Mouse (Mus musculus): Measurements from ENCODE around the gene Ubc.
A peak's percentile ranks its signal among the peaks of the same experiment; 100 is the strongest.

Ubc gene

DNA sequence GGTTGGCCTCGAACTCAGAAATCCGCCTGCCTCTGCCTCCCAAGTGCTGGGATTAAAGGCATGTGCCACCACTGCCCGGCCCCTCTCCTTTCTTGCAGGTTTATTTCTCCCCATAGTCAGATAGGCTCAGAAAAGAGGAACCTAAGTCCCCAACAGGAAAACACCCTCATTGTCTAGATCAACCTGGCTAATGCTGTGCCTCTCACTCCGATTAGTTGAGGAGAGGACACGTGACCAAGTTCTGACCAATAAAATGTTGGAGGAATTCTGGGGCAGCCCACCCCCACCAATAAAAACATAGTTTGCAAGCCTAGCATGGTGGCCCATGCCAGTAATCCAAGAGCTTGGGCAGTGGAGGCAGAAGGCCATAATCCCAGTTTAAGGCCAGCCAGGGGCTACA, 38.1 kb downstream of the Ubc start:
- DNase-seq (ENCODE audit: extremely low spot score, low spot score): no peak

DNA sequence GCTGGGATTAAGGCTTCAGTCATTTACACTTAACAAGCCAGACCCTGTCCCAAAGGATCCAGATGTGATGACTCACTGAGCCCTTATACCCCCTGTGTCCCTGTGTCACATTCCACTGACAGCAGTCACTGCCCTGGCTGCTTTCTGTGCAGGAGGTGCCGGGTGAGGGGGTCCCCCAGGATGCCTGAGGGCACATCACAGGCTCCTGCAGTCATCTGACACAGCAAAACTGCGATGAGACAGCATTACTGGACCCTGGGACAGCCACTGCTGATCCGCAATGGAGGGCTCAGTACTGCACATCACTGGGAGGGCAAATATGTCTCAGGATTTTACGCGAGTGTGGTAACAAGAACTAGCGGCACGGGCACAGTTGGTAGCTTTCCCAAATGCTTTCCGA, 38.9 kb downstream of the Ubc start:
- no peak for DNase-seq (ENCODE audit: extremely low spot score, low spot score)

- DNase-seq (ENCODE audit: extremely low spot score, low spot score): no peak
Measured at GRCm38 (mm10) chr5:125349391-125349790, 40.6 kb downstream of the Ubc start.

- peak; percentile 66 for DNase-seq (ENCODE audit: extremely low spot score, low spot score)
Measured at GRCm38 (mm10) chr5:125348487-125348886, 41.5 kb downstream of the Ubc start.

DNA sequence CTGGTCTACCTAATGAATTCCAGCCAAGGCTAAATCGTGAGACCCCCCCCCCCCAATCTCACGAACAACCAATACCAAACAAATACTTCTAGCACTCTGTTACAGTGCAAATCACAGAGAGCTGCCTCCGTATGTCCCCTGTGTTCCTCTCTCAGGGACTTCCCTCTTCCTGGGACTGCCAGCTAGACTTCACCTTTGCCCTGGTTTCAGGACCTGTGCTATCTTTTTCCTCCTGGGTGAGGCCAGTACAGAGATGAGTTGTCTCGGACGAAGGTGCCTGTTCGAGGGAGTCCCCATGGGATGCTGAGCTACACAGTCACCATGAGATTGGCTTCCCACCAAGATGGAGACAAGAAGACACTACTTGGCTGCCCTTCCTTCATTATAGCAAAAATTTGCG, 41.9 kb downstream of the Ubc start:
- no peak for DNase-seq (ENCODE audit: extremely low spot score, low spot score)

GRCm38 (mm10) chr5:125344296-125344695, 45.7 kb downstream of the Ubc start:
- no peak for DNase-seq (ENCODE audit: extremely low spot score, low spot score)

DNA sequence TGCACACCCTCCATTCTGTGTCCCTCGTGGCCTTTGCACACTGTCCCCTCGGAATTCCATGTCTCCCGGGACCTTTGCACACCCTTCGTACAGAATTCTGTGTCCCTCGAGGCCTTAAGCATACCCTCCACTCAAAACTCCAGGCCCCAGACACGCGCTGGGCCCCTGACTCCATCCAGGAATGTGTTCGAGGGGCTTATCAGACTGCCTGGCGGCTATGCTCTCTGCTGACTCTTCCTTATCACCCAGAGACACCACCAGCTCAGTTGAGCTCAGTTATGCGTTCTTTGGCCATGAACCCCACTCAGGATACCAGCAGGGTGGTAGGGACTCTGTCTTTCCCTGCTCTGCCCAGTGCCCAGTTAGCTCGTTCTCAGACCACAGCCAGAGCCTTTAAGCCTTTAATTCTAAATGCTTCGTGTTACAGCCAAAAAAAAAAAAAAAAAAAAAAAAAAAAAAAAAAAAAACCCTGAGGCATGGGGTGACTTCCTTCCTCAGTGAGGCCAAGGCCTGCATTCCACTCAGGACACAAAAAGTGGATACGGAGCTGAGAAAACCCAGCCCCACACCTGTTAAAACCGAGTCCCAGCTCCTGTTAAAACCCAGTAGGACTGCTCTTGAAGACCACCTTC, 48.4 kb downstream of the Ubc start:
- peak; percentile 31 for DNase-seq (ENCODE audit: extremely low spot score, low spot score)

DNA sequence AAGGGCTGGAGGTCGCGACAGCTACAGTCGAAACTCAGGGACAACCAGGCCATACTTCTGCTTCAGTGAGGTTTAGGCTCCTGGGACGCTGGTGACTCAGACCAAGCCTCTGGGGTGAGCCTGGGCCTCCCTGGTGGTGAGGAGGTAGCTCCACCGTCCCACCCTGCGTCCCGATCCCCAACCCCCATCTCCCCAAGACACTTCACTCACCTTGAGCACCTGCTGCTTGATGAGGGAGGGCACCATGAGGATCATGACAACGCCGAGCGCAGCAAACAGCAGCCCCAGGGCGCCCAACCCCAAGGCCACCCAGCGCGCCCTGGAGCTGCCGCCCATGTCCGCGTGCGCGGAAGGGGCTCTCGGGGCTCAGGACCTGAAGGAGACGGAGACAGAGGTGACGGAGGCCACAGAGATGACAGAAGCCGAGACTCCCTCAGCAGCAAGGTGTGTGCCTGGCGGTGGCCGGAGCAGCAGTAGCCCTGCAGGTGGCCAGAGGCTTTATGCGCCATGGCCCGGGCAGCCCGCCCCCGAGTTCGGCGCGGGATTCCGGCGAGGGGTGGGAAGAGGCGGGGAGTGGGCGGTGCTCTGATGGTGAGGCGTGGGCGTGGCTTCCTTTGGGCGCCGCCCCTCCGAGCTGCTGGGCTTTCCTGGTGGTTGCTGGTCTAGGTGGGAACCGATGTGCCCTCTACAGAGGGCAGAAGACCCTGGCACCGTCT, 49.3 kb downstream of the Ubc start, which contains the start of gene Scarb1:
Gene Scarb1, minus strand, starts transcription at position 548 of the 716 bp plus-strand sequence.
- peak; percentile 89 for DNase-seq (ENCODE audit: extremely low spot score, low spot score)

GRCm38 (mm10) chr5:125339851-125340531, 50.0 kb downstream of the Ubc start:
- peak; percentile 55 for DNase-seq (ENCODE audit: extremely low spot score, low spot score)

DNA sequence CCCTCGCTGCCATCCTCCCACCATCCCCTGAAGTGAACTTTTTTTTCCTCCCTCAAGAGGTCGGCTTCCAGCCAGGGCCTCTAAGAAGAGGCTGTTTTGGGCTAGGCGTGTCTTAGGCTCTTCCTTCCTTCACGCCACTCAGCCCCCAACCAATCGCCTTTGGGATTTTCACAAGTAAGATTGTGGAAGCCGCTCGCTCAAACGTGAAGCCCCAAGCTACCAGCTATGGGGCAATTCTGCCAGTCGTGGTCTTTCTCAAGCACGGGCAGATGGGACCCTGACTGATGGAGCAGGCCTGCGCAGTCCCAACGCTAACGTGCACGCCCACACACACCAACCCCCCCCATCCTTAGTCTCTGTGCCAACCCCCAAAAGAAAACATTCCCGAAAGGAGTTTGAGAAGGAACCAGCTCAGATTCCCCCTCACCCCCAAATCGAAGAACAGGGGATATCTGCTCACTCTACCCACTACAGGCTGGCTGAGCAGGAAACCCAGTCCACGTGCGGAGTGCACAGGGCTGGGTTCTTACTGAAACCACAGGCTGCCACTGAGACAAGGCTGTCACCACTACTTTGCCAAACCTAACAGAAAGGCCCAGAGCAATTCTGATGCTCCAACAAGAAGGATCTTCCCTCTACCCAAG, 50.8 kb downstream of the Ubc start:
- peak; percentile 48 for DNase-seq (ENCODE audit: extremely low spot score, low spot score)

DNA sequence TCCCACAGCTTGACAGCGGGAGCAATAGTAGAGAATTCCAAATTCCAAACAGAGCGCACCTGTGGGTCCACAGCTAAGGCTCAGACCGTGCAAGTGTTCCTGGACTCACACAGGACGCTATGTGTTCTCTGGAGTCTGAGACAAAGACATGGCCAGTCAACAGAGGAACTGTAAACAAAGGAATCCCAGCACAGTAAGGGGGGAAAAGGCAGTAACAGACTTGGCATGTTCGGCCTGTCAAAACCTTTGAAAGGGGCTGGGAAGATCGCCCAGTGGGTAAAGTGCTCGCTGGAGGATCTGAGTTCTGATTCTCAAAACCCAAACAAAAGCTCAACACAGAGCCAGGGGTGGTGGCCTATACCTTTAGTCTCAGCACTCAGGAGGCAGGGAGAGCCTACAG, 52.5 kb downstream of the Ubc start:
- no peak for DNase-seq (ENCODE audit: extremely low spot score, low spot score)

DNA sequence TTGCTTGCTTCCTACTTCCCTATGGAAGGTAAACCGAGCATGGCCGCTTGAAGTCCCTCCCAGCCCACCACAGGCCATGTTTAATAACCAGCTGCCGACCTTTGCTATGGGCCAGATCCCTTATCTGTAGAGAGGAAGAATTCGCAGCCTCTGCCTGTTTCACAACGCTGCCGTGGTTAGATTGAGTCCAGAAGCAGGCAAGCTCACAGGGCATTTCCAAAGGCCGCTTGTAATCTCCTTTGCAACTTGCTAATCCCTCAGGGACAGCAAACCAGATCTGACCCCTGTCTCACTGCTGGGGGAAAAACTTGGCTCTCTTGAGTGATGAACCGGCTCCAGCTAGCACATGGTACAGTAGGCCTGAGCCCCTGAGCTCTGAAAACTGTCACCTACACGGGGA, 53.0 kb downstream of the Ubc start:
- no peak for DNase-seq (ENCODE audit: extremely low spot score, low spot score)

All from neural tube, embryonic 10.5 days (tissue).